Mouse (Mus musculus) spleen, postnatal 4 days (tissue): ENCODE measurements around the gene Trpt1.
A peak's percentile ranks its signal among the peaks of the same experiment; 100 is the strongest.

ENCODE experiments used
- DNase-seq, 2 experiments: peaks; one replicate each; pipeline ENCODE4 v3.0.0; 2022; ENCODE audit warnings: low spot score in 2 of 2

Trpt1 gene

GRCm38 (mm10) chr19:6996006-6996405 lies at the start of gene Trpt1, which contains the start of gene Nudt22:
Trpt1 (plus strand) TSS chr19:6996131.
Nudt22 (minus strand) TSS chr19:6996117.
- peak; percentile 80 to 89 for DNase-seq

- DNase-seq = no peak
These were observed 48.2 kb upstream of the Trpt1 start for GRCm38 (mm10) chr19:6947742-6948141.

- DNase-seq = no peak
These were observed 47.7 kb upstream of the Trpt1 start for GRCm38 (mm10) chr19:6948186-6948585.

DNA sequence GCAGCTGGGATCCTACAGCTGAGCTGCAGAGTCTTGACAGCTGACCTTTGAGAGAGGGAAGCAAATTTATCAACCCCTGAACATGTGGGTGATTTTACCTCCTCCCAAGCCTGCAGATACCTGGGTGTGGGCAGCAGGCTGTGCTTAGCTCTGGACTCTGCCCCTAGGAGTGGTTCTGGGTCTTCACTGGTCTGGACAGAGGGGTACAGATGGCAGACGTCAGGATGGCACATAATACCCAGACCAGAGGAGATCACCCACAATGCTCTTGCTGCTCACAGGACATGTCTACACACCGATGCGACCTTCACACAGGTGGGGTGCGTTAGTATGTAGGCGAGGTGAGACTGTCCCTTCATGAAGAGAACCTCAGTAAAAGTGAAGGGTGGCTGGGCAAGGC lies 46.4 kb upstream of the Trpt1 start:
- DNase-seq = no peak

- no peak for DNase-seq
These were observed 46.0 kb upstream of the Trpt1 start for GRCm38 (mm10) chr19:6949951-6950350.

GRCm38 (mm10) chr19:6950613-6951153 lies 45.2 kb upstream of the Trpt1 start:
- peak in 1 of 2 experiments; percentile 68 for DNase-seq

DNA sequence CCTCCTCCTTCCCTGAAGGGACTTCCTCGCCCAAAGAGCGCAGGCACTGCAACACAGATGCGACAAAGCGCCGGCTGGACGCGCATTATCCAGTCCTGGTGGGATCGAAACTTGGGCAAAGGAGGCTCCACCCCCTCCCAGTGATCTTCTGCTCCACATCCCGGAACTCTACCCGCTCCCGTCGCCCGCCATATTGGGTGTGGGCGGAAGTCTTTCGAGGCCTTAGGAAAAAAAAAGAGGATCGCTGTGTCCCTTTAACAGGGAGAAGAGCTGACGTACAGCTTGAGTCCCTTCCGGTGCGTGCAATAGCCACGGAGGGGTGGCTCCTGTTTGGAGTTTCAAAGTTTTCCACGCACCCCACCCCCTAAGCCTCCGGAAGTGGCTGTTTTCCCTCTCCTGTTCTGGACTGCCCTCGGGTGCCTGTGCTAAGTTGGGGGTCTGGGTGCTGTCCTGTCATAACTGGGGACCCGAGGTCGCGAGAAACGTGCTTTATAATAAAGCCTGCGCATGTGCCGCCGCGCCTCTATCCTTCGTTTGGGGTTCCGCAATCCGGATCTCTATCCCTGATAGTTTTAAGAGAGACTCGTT lies 44.5 kb upstream of the Trpt1 start:
- DNase-seq = peak; percentile 76 to 85

DNA sequence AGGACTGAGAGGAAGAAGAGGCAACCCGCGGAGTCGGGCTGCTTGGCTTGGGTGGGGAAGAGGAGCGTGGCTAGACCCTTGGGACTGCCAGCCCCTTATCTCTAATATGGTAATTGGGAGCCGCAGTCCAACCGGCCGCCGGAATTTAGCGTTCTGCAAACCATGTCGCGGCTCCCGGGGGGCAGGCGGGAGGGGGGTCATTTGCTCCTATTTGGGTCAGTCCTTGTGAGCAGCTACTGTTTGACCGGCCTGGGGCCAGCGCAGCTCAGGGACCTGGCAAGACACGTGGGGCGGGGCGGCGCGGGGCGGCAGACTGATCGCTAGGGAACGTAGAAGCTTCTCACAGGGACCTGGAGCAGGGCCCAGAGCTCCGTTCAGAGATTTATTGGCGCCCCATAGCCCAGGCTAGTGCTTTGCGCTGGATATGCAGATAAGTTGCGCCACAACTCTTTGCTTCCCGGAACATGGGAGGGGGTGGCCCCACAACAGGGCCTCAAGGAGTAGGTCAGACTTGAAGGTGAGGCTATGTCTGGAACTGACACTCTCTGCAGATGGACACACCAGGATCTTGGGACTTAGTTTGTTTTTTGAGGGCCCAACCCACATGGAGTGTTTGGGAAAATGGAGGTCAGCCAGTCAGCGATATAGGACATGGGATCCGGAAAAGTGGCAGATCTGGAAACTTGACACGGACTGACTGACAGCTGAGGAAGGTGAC lies 43.8 kb upstream of the Trpt1 start:
- DNase-seq = peak; percentile 62 to 82

GRCm38 (mm10) chr19:6952712-6953037 lies 43.3 kb upstream of the Trpt1 start:
- DNase-seq = peak in 1 of 2 experiments; percentile 68

GRCm38 (mm10) chr19:6954046-6954445 lies 41.9 kb upstream of the Trpt1 start:
- peak; percentile 48 to 78 for DNase-seq

- no peak for DNase-seq
These were observed 40.5 kb upstream of the Trpt1 start for GRCm38 (mm10) chr19:6955424-6955823.

DNA sequence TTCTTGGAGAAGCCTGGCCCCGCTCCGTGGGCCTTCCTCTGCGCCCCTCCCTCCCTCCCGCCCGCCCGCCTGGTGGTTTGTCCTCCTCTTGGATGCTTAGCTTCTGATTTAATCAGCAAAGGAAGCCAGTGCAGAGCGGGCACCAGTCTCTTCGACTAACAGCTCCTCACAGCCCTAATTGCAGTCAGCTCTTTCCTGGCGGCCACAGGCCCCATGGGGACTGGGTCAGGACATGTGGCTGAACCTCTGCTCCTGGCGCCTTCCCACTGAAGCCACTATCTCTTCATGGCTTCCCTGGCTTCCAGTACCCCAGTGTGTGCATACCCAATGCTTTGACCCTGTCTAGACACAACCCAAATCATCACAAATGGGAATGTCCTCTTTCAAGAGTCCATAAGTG lies 39.5 kb upstream of the Trpt1 start:
- DNase-seq = no peak

GRCm38 (mm10) chr19:6968491-6969271 lies 27.2 kb upstream of the Trpt1 start:
- DNase-seq = peak in 1 of 2 experiments; percentile 64

- DNase-seq = no peak
These were observed 26.7 kb upstream of the Trpt1 start for GRCm38 (mm10) chr19:6969291-6969664.

GRCm38 (mm10) chr19:6969665-6970381 lies 26.1 kb upstream of the Trpt1 start:
- DNase-seq = peak; percentile 77 to 91

- no peak for DNase-seq
These were observed 25.4 kb upstream of the Trpt1 start for GRCm38 (mm10) chr19:6970460-6971085.

DNA sequence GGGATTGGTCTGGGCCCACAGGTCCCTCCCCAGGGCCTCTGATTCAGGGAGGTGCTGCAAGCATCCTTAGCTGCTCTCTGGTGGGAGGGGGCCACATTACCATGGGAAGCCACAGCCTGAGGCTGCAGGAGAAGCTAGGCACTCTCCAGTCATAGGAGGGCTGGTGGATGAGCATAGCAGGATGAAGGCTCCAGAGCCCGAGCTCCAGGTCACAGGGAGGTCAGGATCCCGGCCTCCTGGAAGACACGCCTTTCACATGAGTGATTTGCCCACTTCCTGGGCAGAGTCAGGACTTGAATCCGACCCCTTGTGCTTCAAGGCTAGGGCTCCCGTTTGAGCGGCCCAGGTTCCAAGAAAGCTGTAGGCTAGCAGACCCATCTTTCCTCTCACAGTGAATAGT lies 24.3 kb upstream of the Trpt1 start:
- no peak for DNase-seq

GRCm38 (mm10) chr19:6972247-6972917 lies 23.5 kb upstream of the Trpt1 start:
- DNase-seq = no peak

GRCm38 (mm10) chr19:6973581-6974190 lies 22.2 kb upstream of the Trpt1 start:
- DNase-seq = no peak
